Mouse (Mus musculus) retina, embryonic 14.5 days (tissue): ENCODE measurements at regions not wholly inside any gene's neighbourhood (a gene's known extent, or its start where the extent isn't known, plus 50 kb on each side); places are given as distances from the start of the nearest gene placed in this dataset.

ENCODE experiments used
- DNase-seq: peaks from one replicate; pipeline ENCODE4 v3.0.0-alpha.2; 2015; ENCODE audit warnings: low spot score

GRCm38 (mm10) chr4:30216086-30216485 lies 1403.2 kb downstream of the Epha7 start:
- DNase-seq = no peak

DNA sequence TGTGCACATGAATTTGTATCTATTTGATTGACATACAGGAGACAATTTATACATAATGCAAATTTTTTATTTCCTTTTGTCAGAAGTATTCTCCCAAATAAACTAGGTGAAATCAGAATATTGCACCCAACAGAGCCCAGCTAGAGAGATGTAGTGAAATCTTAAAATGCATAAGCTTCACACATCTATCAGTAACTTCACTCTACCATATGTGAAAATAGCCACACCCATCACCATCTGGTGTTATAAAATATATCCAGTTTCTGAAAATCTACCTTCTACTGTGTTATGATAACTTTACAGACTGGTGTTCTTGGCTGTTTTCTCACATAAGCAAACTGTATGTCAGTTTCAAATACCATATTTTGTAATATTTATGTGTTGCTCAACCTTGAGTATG lies 1414.2 kb downstream of the Epha7 start:
- no peak for DNase-seq

- DNase-seq = no peak
These were observed 1449.2 kb downstream of the Epha7 start for GRCm38 (mm10) chr4:30262101-30262500.

DNA sequence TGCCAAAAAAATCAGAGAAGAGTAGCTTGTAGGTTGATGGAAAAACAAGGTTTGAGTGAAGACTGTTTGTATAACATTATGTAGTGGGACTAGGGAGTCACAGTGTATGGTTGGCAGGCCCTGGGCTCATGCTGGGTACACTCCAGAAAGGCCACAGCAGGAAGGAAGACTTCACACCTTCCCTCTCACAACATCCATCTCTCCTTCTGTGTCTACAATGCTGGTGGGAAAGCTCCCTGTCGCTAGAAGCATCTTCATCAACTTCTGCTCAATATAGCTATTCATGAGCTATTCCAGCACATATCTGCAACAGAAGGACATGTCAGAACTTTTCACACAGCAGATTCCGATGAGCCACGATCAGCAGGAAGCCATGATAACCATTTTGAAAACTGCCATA lies 1455.1 kb downstream of the Epha7 start:
- no peak for DNase-seq

DNA sequence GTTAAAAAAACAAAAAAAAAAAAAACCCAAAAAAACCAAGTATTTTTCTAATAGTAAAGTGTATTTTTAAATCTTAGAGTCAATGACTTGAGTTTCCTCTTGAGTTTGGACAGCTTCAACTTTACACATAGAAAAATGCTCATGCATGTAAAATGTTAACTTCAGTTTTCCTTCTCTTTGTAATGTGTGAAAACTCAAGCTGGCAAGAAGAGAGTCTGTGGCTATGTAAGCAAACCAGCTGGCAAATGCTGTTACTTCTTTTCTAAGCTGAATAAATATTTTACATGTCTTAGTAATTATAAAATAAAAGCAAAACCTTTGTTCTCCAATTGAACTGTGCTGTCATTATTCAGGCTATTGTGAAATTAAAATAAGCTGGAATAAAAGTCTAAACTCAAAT lies 1457.1 kb downstream of the Epha7 start:
- DNase-seq = no peak

DNA sequence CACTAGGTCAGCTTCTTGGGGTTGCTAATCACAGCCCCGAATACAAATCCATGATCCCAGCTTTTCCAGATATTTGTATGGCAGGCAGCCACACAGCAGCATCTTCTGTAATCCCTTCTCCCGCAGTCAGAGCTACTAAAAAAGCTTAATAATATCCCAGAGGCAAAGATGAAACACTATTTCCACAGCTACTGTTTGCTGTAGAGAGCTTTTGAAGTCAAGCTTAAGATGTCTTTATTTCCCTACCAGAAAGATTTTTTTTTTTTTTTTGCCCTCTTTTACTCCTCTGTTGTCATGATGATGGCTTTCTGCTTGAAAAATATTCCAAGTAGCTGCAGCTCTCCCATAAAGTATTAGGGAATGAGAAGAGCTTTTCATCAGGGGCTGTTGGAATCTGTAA lies 1499.5 kb downstream of the Epha7 start:
- peak; percentile 3 for DNase-seq

DNA sequence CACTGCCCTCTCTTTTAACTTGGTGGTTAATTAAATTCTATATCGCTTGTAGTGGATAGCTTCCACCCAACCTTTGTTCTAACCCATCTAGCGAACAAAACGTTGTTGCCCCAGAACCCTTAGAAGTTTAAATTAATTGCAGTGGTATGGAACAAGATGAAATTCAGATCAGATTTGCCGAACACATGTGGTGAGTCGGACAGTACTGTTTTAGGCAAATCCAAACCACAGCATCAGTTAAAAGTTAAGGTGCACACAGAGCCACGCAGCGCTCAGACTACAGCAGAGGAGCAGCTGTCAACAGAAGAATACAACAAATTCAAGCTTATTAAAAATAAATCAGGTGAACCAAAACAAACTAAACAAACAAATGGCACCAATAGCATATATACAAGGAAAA lies 1500.0 kb downstream of the Epha7 start:
- DNase-seq = no peak

DNA sequence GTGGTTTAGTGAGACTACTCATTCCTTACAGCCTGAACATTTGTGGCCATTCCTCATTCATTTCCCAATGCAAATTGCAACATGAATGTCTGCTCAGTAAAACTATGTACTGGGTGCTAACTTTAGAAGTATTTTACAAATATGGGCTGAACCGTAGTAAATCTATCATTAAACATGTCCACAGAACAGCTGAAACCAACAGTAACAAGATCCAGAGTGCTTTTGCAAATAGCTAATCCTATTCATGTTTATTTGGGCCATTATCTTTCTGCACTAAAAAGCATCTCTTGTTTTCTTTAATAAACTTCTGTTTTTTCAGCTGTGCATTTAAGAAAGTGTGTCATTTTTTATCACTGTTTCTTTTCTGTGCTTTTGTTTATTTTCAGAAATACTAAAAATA lies 1502.4 kb downstream of the Epha7 start:
- no peak for DNase-seq

GRCm38 (mm10) chr4:30316995-30317394 lies 1504.1 kb downstream of the Epha7 start:
- DNase-seq = no peak

DNA sequence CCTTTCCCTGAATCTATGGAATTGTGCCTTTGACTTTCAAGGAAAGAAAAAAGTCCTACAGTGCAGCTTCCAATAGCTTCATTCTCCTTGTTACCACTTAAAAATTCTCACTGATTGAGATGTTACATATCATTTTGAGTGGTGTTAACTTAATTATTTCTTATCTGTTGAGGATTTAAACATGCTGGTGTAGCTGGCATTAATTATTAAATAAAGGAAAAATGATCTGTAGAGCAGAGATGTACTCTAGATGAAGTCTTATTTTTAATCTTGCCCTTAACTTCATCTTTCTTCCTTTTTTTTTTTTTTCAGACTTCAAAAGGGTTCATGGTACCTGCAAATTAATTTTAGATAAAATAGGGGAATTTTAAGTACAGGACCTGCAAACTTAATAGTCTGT lies 1507.1 kb downstream of the Epha7 start:
- no peak for DNase-seq

- DNase-seq = no peak
These were observed 1534.6 kb downstream of the Epha7 start for GRCm38 (mm10) chr4:30347552-30347951.
